Mouse (Mus musculus): ENCODE results near the gene 2510009E07Rik. TPM values are rescaled to one million over a fixed set of nuclear protein-coding genes. Genes with fewer than 3 reads are reported as not detected.

2510009E07Rik gene
- polyA plus RNA-seq, 1 experiment from 2014 or later: 16.6 TPM

GRCm38 (mm10) chr16:21710321-21710720 lies 15.9 kb upstream of the 2510009E07Rik start:
- no peaks in the 10 kb centered on the region for H3K9me3 ChIP-seq
- H3K27ac ChIP-seq: no peak overlapping the region
- no peaks in the 10 kb centered on the region for H3K27me3 ChIP-seq
- no peak overlapping the region for H3K9ac ChIP-seq (replicated peaks)
- H3K4me3 ChIP-seq (replicated peaks): no peak overlapping the region
- H3K4me1 ChIP-seq (replicated peaks): no peaks in the 10 kb centered on the region
- 9% methylated on average over 2 of the region's 2 CpGs for WGBS
- ATAC-seq (ENCODE audit: insufficient number of reproducible peaks, insufficient read depth, low FRiP score, low TSS enrichment, low read depth): no peak
- no peak overlapping the region for H3K4me2 ChIP-seq
- no peaks in the 10 kb centered on the region for H3K36me3 ChIP-seq

DNA sequence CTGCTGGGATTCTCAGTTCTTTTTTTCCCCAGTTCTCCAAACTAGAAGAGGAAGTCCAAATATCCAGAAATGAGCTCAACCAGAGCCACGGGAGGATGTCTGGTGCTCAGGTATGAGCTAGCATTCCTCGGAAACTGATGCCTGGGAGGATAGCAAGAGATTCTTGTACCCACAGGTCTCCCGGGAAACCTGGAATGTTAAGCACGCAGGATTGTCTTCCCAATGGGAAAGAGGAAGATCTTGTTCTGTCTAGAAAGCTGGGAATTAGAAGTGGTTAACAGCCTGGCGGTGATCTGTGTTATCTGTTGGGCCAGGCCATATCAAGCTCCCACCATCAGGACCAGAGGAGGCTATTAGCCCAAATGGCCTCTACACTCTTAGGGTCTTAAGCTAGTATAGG lies 10.2 kb upstream of the 2510009E07Rik start:
- no peak overlapping the region for H3K4me3 ChIP-seq (replicated peaks)
- no peaks in the 10 kb centered on the region for H3K4me1 ChIP-seq (replicated peaks)
- no peak overlapping the region for H3K9ac ChIP-seq (replicated peaks)
- no peak overlapping the region for H3K4me2 ChIP-seq
- ATAC-seq (ENCODE audit: insufficient number of reproducible peaks, insufficient read depth, low FRiP score, low TSS enrichment, low read depth): no peak
- WGBS: 53% methylated on average over 5 of the region's 5 CpGs
- no peak overlapping the region for H3K27ac ChIP-seq
- no peaks in the 10 kb centered on the region for H3K27me3 ChIP-seq
- 0 out of 2 replicates have a peak, but pooled peaks cover 8% of the 10 kb centered on the region for H3K9me3 ChIP-seq
- no peaks in the 10 kb centered on the region for H3K36me3 ChIP-seq

- Histone ChIP-seq H3K4me1 (replicated peaks) (no peaks in the 10 kb centered on the region), H3K27ac (no peak overlapping the region), H3K27me3 (no peaks in the 10 kb centered on the region), H3K4me3 (replicated peaks) (no peak overlapping the region), H3K36me3 (no peaks in the 10 kb centered on the region), H3K9me3 (0 out of 2 replicates have a peak, but pooled peaks cover 8% of the 10 kb centered on the region), H3K4me2 (peak overlapping the region; percentile 30), H3K9ac (replicated peaks) (no peak overlapping the region)
- WGBS: 8% methylated on average over 3 of the region's 3 CpGs
- no peak for ATAC-seq (ENCODE audit: insufficient number of reproducible peaks, insufficient read depth, low FRiP score, low TSS enrichment, low read depth)
Measured at GRCm38 (mm10) chr16:21702314-21702690, 7.8 kb upstream of the 2510009E07Rik start.

GRCm38 (mm10) chr16:21701611-21702313 lies 7.3 kb upstream of the 2510009E07Rik start:
- peak overlapping the region; percentile 30; the same call in 1 of the 2 replicates for H3K4me2 ChIP-seq
- no peak for ATAC-seq (ENCODE audit: insufficient number of reproducible peaks, insufficient read depth, low FRiP score, low TSS enrichment, low read depth)

GRCm38 (mm10) chr16:21698136-21698535 lies 3.7 kb upstream of the 2510009E07Rik start:
- no peak overlapping the region for H3K9ac ChIP-seq (replicated peaks)
- peaks cover 8% of the 10 kb centered on the region; the same call in 1 of the 2 replicates for H3K9me3 ChIP-seq
- H3K27me3 ChIP-seq: peaks cover under 1% of the 10 kb centered on the region; the same call in 1 of the 2 replicates
- H3K4me2 ChIP-seq: no peak overlapping the region
- no peak overlapping the region for H3K4me3 ChIP-seq (replicated peaks)
- 0 out of 2 replicates have a peak, but pooled peaks cover 6% of the 10 kb centered on the region for H3K4me1 ChIP-seq (replicated peaks)
- no peak for ATAC-seq (ENCODE audit: insufficient number of reproducible peaks, insufficient read depth, low FRiP score, low TSS enrichment, low read depth)
- no peak overlapping the region for H3K27ac ChIP-seq
- 70% methylated on average over 3 of the region's 3 CpGs for WGBS
- H3K36me3 ChIP-seq: no peaks in the 10 kb centered on the region

More at GRCm38 (mm10) chr16:21701611-21702313, 7.3 kb upstream of the 2510009E07Rik start:
- Histone ChIP-seq H3K9ac (replicated peaks) (no peak overlapping the region), H3K4me3 (replicated peaks) (no peak overlapping the region), H3K27me3 (no peaks in the 10 kb centered on the region), H3K9me3 (0 out of 2 replicates have a peak, but pooled peaks cover 8% of the 10 kb centered on the region), H3K27ac (no peak overlapping the region), H3K36me3 (no peaks in the 10 kb centered on the region), H3K4me1 (replicated peaks) (no peaks in the 10 kb centered on the region)
- 28% methylated on average over 10 of the region's 10 CpGs for WGBS

- H3K27me3 ChIP-seq: peaks cover 5% of the 10 kb centered on the region; the same call in 1 of the 2 replicates
- ATAC-seq (ENCODE audit: insufficient number of reproducible peaks, insufficient read depth, low FRiP score, low TSS enrichment, low read depth): no peak
- no peak overlapping the region for H3K9ac ChIP-seq (replicated peaks)
- peaks cover 14% of the 10 kb centered on the region; the same call in 1 of the 2 replicates for H3K4me1 ChIP-seq (replicated peaks)
- H3K9me3 ChIP-seq: peaks cover 8% of the 10 kb centered on the region; the same call in 1 of the 2 replicates
- no peak overlapping the region for H3K4me3 ChIP-seq (replicated peaks)
- H3K27ac ChIP-seq: no peak overlapping the region
- H3K36me3 ChIP-seq: no peaks in the 10 kb centered on the region
- no peak overlapping the region for H3K4me2 ChIP-seq
- WGBS: 71% methylated on average over 9 of the region's 9 CpGs
Measured at GRCm38 (mm10) chr16:21696946-21697345, 2.5 kb upstream of the 2510009E07Rik start.

DNA sequence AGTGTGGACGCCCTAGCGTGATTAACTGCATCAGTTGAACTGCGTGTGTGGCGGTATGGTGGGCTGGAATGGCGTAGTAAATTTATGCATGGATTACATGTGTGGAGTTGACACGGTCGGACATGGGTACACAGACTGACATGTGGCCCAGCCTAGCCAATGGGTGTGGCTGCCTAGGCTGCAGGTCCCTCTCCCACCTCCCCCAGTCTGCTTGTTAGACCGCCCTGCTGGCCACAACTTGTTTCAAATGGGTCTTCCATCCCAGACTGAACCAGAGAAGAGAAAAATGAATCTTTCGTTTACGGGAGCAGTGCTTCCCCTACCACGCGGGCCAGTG lies 745 bp upstream of the 2510009E07Rik start:
- Histone ChIP-seq H3K4me2 (peak overlapping the region; percentile 95), H3K27me3 (peaks cover 5% of the 10 kb centered on the region; the same call in 1 of the 2 replicates), H3K36me3 (no peaks in the 10 kb centered on the region), H3K4me1 (replicated peaks) (peaks cover 14% of the 10 kb centered on the region; the same call in 1 of the 2 replicates), H3K9ac (replicated peaks) (peak overlapping the region; percentile 95), H3K27ac (no peak overlapping the region), H3K9me3 (peaks cover 4% of the 10 kb centered on the region; the same call in 1 of the 2 replicates), H3K4me3 (replicated peaks) (peak overlapping the region; percentile 87)
- WGBS: under 1% methylated on average over 12 of the region's 12 CpGs
- ATAC-seq (ENCODE audit: insufficient number of reproducible peaks, insufficient read depth, low FRiP score, low TSS enrichment, low read depth): peak; percentile 50

- under 1% methylated on average over 42 of the region's 45 CpGs for WGBS
- peak overlapping the region; percentile 80 for H3K27ac ChIP-seq
- H3K36me3 ChIP-seq: no peaks in the 10 kb centered on the region
- no peaks in the 10 kb centered on the region; the same call in 1 of the 2 replicates for H3K9me3 ChIP-seq
- H3K4me3 ChIP-seq (replicated peaks): peak overlapping the region; percentile 87
- peak; percentile 55 for ATAC-seq (ENCODE audit: insufficient number of reproducible peaks, insufficient read depth, low FRiP score, low TSS enrichment, low read depth)
- peaks cover 14% of the 10 kb centered on the region; the same call in 1 of the 2 replicates for H3K4me1 ChIP-seq (replicated peaks)
- peak overlapping the region; percentile 95 for H3K9ac ChIP-seq (replicated peaks)
- peak overlapping the region; percentile 95 for H3K4me2 ChIP-seq
- peaks cover 5% of the 10 kb centered on the region; the same call in 1 of the 2 replicates for H3K27me3 ChIP-seq
Measured at GRCm38 (mm10) chr16:21693981-21694462, 443 bp downstream of the 2510009E07Rik start.

GRCm38 (mm10) chr16:21690216-21690755 lies 4.2 kb downstream of the 2510009E07Rik start:
- Histone ChIP-seq H3K36me3 (no peaks in the 10 kb centered on the region), H3K4me1 (replicated peaks) (peaks cover 10% of the 10 kb centered on the region; the same call in 1 of the 2 replicates), H3K27ac (no peak overlapping the region), H3K4me2 (no peak overlapping the region), H3K9me3 (0 out of 2 replicates have a peak, but pooled peaks cover 3% of the 10 kb centered on the region), H3K4me3 (replicated peaks) (no peak overlapping the region), H3K9ac (replicated peaks) (no peak overlapping the region), H3K27me3 (peaks cover 5% of the 10 kb centered on the region; the same call in 1 of the 2 replicates)
- ATAC-seq (ENCODE audit: insufficient number of reproducible peaks, insufficient read depth, low FRiP score, low TSS enrichment, low read depth): no peak
- WGBS: 55% methylated on average over 5 of the region's 5 CpGs

GRCm38 (mm10) chr16:21689141-21689540 lies 5.3 kb downstream of the 2510009E07Rik start:
- peaks cover 5% of the 10 kb centered on the region; the same call in 1 of the 2 replicates for H3K27me3 ChIP-seq
- H3K27ac ChIP-seq: no peak overlapping the region
- H3K4me2 ChIP-seq: no peak overlapping the region
- ATAC-seq (ENCODE audit: insufficient number of reproducible peaks, insufficient read depth, low FRiP score, low TSS enrichment, low read depth): no peak
- no peak overlapping the region for H3K4me3 ChIP-seq (replicated peaks)
- WGBS: 90% methylated on average over 5 of the region's 5 CpGs
- H3K9me3 ChIP-seq: 0 out of 2 replicates have a peak, but pooled peaks cover 3% of the 10 kb centered on the region
- no peak overlapping the region for H3K9ac ChIP-seq (replicated peaks)
- no peaks in the 10 kb centered on the region for H3K36me3 ChIP-seq
- peaks cover 7% of the 10 kb centered on the region; the same call in 1 of the 2 replicates for H3K4me1 ChIP-seq (replicated peaks)

DNA sequence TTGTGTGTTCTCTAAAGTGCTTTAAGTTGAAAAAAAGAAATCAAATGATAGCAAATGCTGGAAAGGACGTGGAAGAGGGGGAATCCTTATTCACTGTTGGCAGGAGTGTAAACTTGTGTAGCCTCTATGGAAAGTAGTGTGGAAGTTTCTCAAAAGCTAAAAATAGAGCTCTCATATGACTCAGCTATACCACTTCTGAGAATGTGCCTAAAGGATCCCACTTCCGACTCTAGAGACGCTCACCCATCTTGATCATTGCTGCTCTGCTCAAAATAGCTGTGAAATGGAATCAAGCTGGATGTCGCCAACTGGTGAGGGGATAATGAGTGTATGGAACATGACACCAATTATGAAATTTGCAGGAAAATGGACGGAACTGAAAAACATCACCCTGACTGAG lies 7.1 kb downstream of the 2510009E07Rik start:
- Histone ChIP-seq H3K27ac (no peak overlapping the region), H3K9me3 (peaks cover 11% of the 10 kb centered on the region; the same call in 1 of the 2 replicates), H3K4me2 (no peak overlapping the region), H3K36me3 (peaks cover 5% of the 10 kb centered on the region), H3K9ac (replicated peaks) (no peak overlapping the region), H3K4me3 (replicated peaks) (no peak overlapping the region), H3K27me3 (no peaks in the 10 kb centered on the region), H3K4me1 (replicated peaks) (0 out of 2 replicates have a peak, but pooled peaks cover 3% of the 10 kb centered on the region)
- 91% methylated on average over 5 of the region's 5 CpGs for WGBS
- ATAC-seq (ENCODE audit: insufficient number of reproducible peaks, insufficient read depth, low FRiP score, low TSS enrichment, low read depth): no peak
